Mouse (Mus musculus) layer of hippocampus, adult 9-10 months (tissue): ENCODE data around the gene Fam57b.

Experiments
- DNase-seq: peaks from one replicate; pipeline ENCODE4 v3.0.0; 2022; ENCODE audit warnings: low spot score

The Fam57b gene

GRCm38 (mm10) chr7:126825952-126826351 lies 28.5 kb downstream of the Fam57b start:
- DNase-seq: no peak

GRCm38 (mm10) chr7:126831539-126831938 lies 34.1 kb downstream of the Fam57b start, which contains the start of gene 4930451I11Rik:
Gene 4930451I11Rik, minus strand, starts transcription at chr7:126831639.
- DNase-seq: no peak

GRCm38 (mm10) chr7:126832036-126832598 lies 34.6 kb downstream of the Fam57b start:
- DNase-seq: peak; percentile 59

GRCm38 (mm10) chr7:126833294-126833693 lies 35.8 kb downstream of the Fam57b start:
- DNase-seq: no peak

GRCm38 (mm10) chr7:126843276-126843675 lies 45.8 kb downstream of the Fam57b start:
- DNase-seq: no peak

- no peak for DNase-seq
These were observed 48.0 kb downstream of the Fam57b start for GRCm38 (mm10) chr7:126845516-126845915.

- no peak for DNase-seq
These were observed 49.6 kb downstream of the Fam57b start, which contains the start of gene Doc2a for GRCm38 (mm10) chr7:126847116-126847420. Gene Doc2a, plus strand, starts transcription at chr7:126847416.

- no peak for DNase-seq
These were observed 50.2 kb downstream of the Fam57b start for GRCm38 (mm10) chr7:126847421-126848398.

- DNase-seq: no peak
These were observed 51.3 kb downstream of the Fam57b start for GRCm38 (mm10) chr7:126848794-126849193.

- DNase-seq: no peak
These were observed 52.7 kb downstream of the Fam57b start for GRCm38 (mm10) chr7:126850161-126850560.

- DNase-seq: no peak
These were observed 53.7 kb downstream of the Fam57b start for GRCm38 (mm10) chr7:126851192-126851591.

GRCm38 (mm10) chr7:126853454-126853853 lies 56.0 kb downstream of the Fam57b start:
- no peak for DNase-seq

GRCm38 (mm10) chr7:126855641-126856040 lies 58.2 kb downstream of the Fam57b start:
- no peak for DNase-seq

- no peak for DNase-seq
These were observed 59.4 kb downstream of the Fam57b start for GRCm38 (mm10) chr7:126856741-126857420.

- DNase-seq: no peak
These were observed 63.5 kb downstream of the Fam57b start for GRCm38 (mm10) chr7:126860987-126861386.

GRCm38 (mm10) chr7:126861429-126862130 lies 64.1 kb downstream of the Fam57b start, which contains the start of gene Hirip3:
Gene Hirip3, plus strand, starts transcription at chr7:126861972.
- peak; percentile 78 for DNase-seq

- peak; percentile 80 for DNase-seq
These were observed 64.8 kb downstream of the Fam57b start, which contains the start of gene Ino80e for GRCm38 (mm10) chr7:126862147-126862784. Gene Ino80e, minus strand, starts transcription at chr7:126862377.

- no peak for DNase-seq
These were observed 66.3 kb downstream of the Fam57b start for GRCm38 (mm10) chr7:126863791-126864190.

GRCm38 (mm10) chr7:126867534-126867933 lies 70.1 kb downstream of the Fam57b start:
- DNase-seq: no peak

GRCm38 (mm10) chr7:126868003-126868402 lies 70.5 kb downstream of the Fam57b start:
- DNase-seq: no peak

GRCm38 (mm10) chr7:126869780-126870519 lies 72.5 kb downstream of the Fam57b start:
- no peak for DNase-seq
